Mouse (Mus musculus) heart, adult 2 months (tissue): Measurements from ENCODE around the gene Dab1. TPM values are rescaled to one million over a fixed set of nuclear protein-coding genes. Genes with fewer than 3 reads are reported as not detected.

Experiments used
- DNase-seq, 2 experiments: peaks; one replicate each; pipeline ENCODE4 v3.0.0; 2021
- H3K27ac ChIP-seq: fragments of 200-600 bp; 2 replicates; pipeline ENCODE4 v1.8.1; 2022
- H3K27me3 ChIP-seq: fragments of 200-500 bp; 2 replicates; pipeline ENCODE4 v1.6.1; 2012; ENCODE audit warnings: mild to moderate bottlenecking, low read length, inconsistent platforms, mixed read lengths; ENCODE audit not compliant: control insufficient read depth, insufficient read depth
- H3K36me3 ChIP-seq: fragments of 200-500 bp; 2 replicates; pipeline ENCODE4 v1.6.1; 2012; ENCODE audit warnings: low read length, inconsistent platforms; ENCODE audit not compliant: control insufficient read depth, insufficient read depth
- H3K4me1 ChIP-seq: fragments of 200-500 bp; 2 replicates; pipeline ENCODE4 v1.6.1; 2011; ENCODE audit warnings: low read length; ENCODE audit not compliant: control insufficient read depth, insufficient read depth
- H3K4me3 ChIP-seq: fragments of 200-600 bp; 2 replicates; pipeline ENCODE4 v1.8.1; 2022
- H3K79me2 ChIP-seq: fragments of 200-500 bp; replicated peaks from 2 replicates; pipeline ENCODE4 v1.6.1; 2012; ENCODE audit warnings: mild to moderate bottlenecking, inconsistent platforms, low read length, moderate library complexity, mixed read lengths; ENCODE audit not compliant: control insufficient read depth, insufficient read depth
- H3K9ac ChIP-seq: fragments of 200-500 bp; 2 replicates; pipeline ENCODE4 v1.6.1; 2012; ENCODE audit warnings: low read depth, mild to moderate bottlenecking, control low read depth, inconsistent platforms, low read length, mixed read lengths
- CTCF ChIP-seq: fragments of 200-600 bp; IDR thresholded peaks from 2 replicates; pipeline ENCODE4 v1.8.1; 2022; ENCODE audit warnings: antibody characterized with exemption, mild to moderate bottlenecking, moderate library complexity
- EP300 ChIP-seq: fragments of 200-500 bp; IDR thresholded peaks from 2 replicates; pipeline ENCODE4 v1.6.1; 2011; ENCODE audit warnings: low read depth, low read length, control low read depth; ENCODE audit not compliant: insufficient read depth
- POLR2A ChIP-seq: fragments of 200-500 bp; IDR thresholded peaks from 2 replicates; pipeline ENCODE4 v1.6.1; 2011; ENCODE audit warnings: mild to moderate bottlenecking, low read depth, low read length, control low read depth; ENCODE audit not compliant: insufficient read depth
- WGBS: fragments of 180-500 bp; shearing (Covaris S2); methylation state at CpG from one replicate; pipeline ENCODE4 v1.1.7; 2018; 5-methylcytosine and 5-hydroxymethylcytosine counted together
- intact Hi-C: fragments of 180-260 bp; cut with DNase I; formaldehyde crosslinking; loops from one replicate; pipeline ENCODE4 v1.15.1; 2025
- polyA plus RNA-seq: library from polyadenylated mRNA; depleted of rRNA; stranded (reverse); fragments of >200 nt; gene quantifications from 2 replicates; pipeline ENCODE4 v1.2.3, GENCODE M21; 2012
- total RNA-seq, 2 experiments: library from RNA; stranded (reverse); gene quantifications; 2 replicates each; pipeline ENCODE4 v1.2.3; 2021

Gene Dab1
- total and polyA plus RNA-seq, 3 experiments: 0.21 TPM; not detected in 2

DNA sequence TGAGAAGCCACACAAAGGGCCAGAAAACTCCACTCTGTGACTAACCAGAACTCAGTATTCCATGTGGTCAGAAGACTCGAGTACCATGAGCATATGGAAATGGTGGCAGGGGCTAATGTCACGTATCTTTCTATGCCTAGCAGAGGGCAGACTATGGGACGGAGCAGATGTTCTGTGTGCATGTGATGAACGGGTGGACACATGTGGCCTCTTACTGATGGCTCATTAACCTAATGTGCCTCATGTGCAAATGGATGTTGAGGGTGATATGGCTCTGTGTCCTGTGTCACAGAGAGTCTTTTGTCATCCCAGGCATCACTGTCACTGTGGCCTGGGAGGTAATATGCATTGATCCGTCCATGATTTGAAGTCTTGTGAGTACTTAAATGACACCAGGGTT lies 1021.5 kb downstream of the Dab1 start:
- intact Hi-C loops: no loop called here
- Histone ChIP-seq H3K27ac (no peak overlapping the region), H3K36me3 (no peaks in the 10 kb centered on the region), H3K9ac (no peak overlapping the region), H3K4me1 (no peaks in the 10 kb centered on the region), H3K79me2 (no peaks in the 10 kb centered on the region), H3K4me3 (no peak overlapping the region), H3K27me3 (no peaks in the 10 kb centered on the region)
- TF ChIP-seq EP300: no peak
- TF ChIP-seq POLR2A: no peak
- no peak for TF ChIP-seq CTCF
- 90% methylated on average over 5 of the region's 5 CpGs for WGBS
- no peak for DNase-seq

DNA sequence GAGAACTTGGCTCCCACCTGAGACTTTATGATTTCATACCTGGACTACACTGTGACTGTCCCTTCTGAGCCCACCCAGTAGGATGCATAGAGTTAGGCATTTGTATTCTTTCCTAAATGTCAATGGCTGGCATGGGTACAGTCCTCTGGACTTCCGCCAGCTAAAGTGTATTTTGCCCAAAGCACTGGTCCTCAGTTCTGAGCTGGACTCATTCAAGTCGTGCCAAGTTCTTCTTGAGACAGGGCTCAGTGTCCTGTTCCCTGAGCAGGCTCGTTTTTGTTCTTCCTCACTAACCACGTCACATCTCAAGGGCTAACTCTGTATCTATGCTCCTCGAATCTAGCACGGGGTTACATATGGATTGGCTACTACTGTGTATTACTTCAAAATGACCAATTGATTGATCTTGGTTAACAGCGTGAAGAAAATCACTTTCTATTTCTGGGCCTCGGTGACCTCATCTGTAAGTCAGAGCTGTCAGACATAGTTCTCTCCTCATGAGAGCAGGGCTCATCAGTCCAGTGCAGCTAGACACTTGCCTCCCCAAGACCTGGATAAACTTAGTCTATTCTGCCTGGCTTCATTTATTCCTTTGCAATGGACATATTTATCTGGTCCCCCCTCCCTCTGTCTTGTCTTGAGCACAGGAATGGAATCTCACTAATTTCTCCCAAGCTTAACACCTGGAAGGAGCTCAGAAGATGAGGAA lies 1023.8 kb downstream of the Dab1 start:
- WGBS: 79% methylated on average over 8 of the region's 8 CpGs
- H3K27me3 ChIP-seq: no peaks in the 10 kb centered on the region
- intact Hi-C loops: no loop called here

DNA sequence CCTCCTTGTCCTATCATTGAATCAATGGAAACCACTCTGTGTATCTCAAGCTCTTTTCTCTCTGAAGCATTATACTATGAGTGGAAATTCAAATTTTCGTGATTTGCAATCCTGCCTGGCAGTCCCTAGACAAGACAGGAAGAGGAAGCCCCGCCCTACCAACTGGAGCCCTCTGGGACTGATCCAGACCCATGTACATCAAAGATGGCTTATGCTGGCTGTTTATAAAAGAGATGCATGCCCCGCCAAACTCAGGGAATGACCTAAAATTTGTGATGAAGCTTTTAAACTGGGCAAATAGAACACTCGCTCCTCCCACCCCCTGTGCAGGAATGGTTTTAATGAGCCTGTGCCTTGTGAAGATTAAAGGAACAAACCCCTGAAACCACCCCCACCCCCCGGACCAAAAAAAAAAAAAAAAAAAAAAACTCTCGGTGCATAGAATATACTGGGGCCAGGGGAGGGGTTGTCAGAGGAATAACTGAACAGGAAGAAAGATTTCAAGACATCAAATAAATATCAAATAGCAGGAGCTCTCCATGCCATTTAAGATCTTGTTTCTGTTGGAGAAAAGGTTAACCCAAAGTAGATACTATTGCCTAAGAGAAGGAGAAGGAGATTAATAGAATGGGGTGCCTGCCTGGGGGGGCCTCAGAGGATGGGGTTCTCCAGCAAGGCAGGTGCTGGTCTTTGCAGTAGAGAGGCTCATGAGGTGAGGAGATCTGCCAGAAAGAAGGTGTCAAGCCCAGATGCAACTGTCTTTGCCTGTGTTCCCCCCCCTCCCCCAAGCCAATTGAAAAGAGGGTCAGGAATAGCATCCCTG lies 1024.6 kb downstream of the Dab1 start:
- H3K79me2 ChIP-seq: no peaks in the 10 kb centered on the region
- no peak for DNase-seq
- H3K36me3 ChIP-seq: no peaks in the 10 kb centered on the region
- H3K4me3 ChIP-seq: no peak overlapping the region
- H3K27me3 ChIP-seq: no peaks in the 10 kb centered on the region
- TF ChIP-seq POLR2A (no peak), CTCF (no peak), EP300 (no peak)
- no peaks in the 10 kb centered on the region for H3K4me1 ChIP-seq
- no peak overlapping the region for H3K9ac ChIP-seq
- H3K27ac ChIP-seq: no peak overlapping the region
- intact Hi-C loops: no loop called here
- 62% methylated on average over 6 of the region's 6 CpGs for WGBS

More for the DNA sequence above, 1023.8 kb downstream of the Dab1 start:
- no peaks in the 10 kb centered on the region for H3K4me1 ChIP-seq
- H3K4me3 ChIP-seq: no peak overlapping the region
- H3K79me2 ChIP-seq: no peaks in the 10 kb centered on the region
- no peak overlapping the region for H3K9ac ChIP-seq
- TF ChIP-seq POLR2A (no peak), CTCF (no peak), EP300 (no peak)
- H3K36me3 ChIP-seq: no peaks in the 10 kb centered on the region
- DNase-seq: no peak
- no peak overlapping the region for H3K27ac ChIP-seq

DNA sequence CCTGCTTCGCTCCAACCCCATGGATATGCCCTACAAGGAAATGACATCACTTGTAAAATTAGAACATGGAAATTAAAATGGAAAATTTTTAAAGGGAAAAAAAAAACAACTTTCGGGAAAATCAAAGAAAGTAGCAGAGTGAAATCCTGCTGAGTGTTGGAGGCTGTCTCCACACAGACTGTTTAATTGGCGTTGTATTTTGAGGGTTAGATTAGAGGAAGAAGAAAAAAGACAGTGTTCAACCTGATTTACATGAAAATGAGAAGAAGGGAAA lies 1025.1 kb downstream of the Dab1 start:
- Histone ChIP-seq H3K4me1 (no peaks in the 10 kb centered on the region), H3K27ac (no peak overlapping the region), H3K36me3 (no peaks in the 10 kb centered on the region), H3K4me3 (no peak overlapping the region), H3K79me2 (no peaks in the 10 kb centered on the region), H3K27me3 (no peaks in the 10 kb centered on the region), H3K9ac (no peak overlapping the region)
- WGBS: 46% methylated on average over 3 of the region's 3 CpGs
- no peak for DNase-seq
- intact Hi-C loops: no loop called here
- TF ChIP-seq POLR2A (no peak), CTCF (no peak), EP300 (no peak)

GRCm38 (mm10) chr4:104644862-104645261 lies 1025.7 kb downstream of the Dab1 start:
- no peaks in the 10 kb centered on the region for H3K4me1 ChIP-seq
- no peaks in the 10 kb centered on the region for H3K27me3 ChIP-seq
- no peak for DNase-seq
- no peak overlapping the region for H3K4me3 ChIP-seq
- H3K79me2 ChIP-seq: no peaks in the 10 kb centered on the region
- no peaks in the 10 kb centered on the region for H3K36me3 ChIP-seq
- 94% methylated on average over 4 of the region's 4 CpGs for WGBS
- H3K27ac ChIP-seq: no peak overlapping the region
- TF ChIP-seq POLR2A (no peak), EP300 (no peak), CTCF (no peak)
- intact Hi-C loops: no loop called here
- no peak overlapping the region for H3K9ac ChIP-seq

DNA sequence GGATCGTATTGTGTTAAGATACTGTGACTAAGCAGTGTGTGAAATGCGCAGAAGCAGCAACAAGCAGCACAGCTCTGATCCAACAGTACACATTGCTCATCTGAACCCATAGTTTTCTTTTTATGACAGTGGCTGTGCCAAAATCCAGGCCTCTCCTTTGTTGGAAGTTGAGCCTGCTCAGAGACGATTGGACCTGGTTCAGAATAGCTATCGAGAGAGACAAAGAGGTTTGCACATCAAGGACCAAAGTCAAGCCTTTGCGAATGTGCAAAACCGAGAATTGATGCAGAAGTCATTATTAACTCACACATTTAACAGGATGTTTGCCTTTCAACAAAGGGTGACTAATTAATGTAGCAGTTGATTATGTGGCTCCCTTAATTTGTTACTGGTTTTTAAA lies 1032.6 kb downstream of the Dab1 start:
- no peak overlapping the region for H3K9ac ChIP-seq
- no peak for TF ChIP-seq POLR2A
- H3K27me3 ChIP-seq: no peaks in the 10 kb centered on the region
- H3K27ac ChIP-seq: no peak overlapping the region
- no peaks in the 10 kb centered on the region for H3K36me3 ChIP-seq
- whole genome bisulfite sequencing: 61% methylated on average over 6 of the region's 6 CpGs
- no peak overlapping the region for H3K4me3 ChIP-seq
- intact Hi-C loops: no loop called here
- no peaks in the 10 kb centered on the region for H3K79me2 ChIP-seq
- H3K4me1 ChIP-seq: no peaks in the 10 kb centered on the region; the same call in 1 of the 2 replicates
- no peak for DNase-seq
